Mouse (Mus musculus) kidney, postnatal 0 days (tissue): ENCODE results near the gene Tle4. TPM values are rescaled to one million over a fixed set of nuclear protein-coding genes. Genes with fewer than 3 reads are reported as not detected.

Source experiments
- ATAC-seq: fragments of 200-750 bp; cut with Nextera tagmentation; replicated peaks from 2 replicates; pipeline ENCODE4 v1.8.0; 2017; ENCODE audit warnings: low read depth, moderate number of reproducible peaks, moderate TSS enrichment, moderate library complexity; ENCODE audit not compliant: low FRiP score
- DNase-seq: peaks from one replicate; pipeline ENCODE4 v3.0.0-alpha.2; 2016; ENCODE audit warnings: low spot score
- H3K27ac ChIP-seq: fragments of 300-500 bp; sonication (generic); 2 replicates; pipeline ENCODE4 v1.5.1; 2014; ENCODE audit warnings: mild to moderate bottlenecking
- H3K27me3 ChIP-seq: fragments of 300-500 bp; sonication (generic); 2 replicates; pipeline ENCODE4 v1.6.1; 2014; ENCODE audit warnings: low read length, mixed read lengths; ENCODE audit not compliant: insufficient read depth
- H3K36me3 ChIP-seq: fragments of 300-500 bp; sonication (generic); 2 replicates; pipeline ENCODE4 v1.6.1; 2014; ENCODE audit warnings: low read length, mixed read lengths; ENCODE audit not compliant: insufficient read depth
- H3K4me1 ChIP-seq: fragments of 300-500 bp; sonication (generic); replicated peaks from 2 replicates; pipeline ENCODE4 v1.6.1; 2014; ENCODE audit warnings: antibody characterized with exemption, low read length, mixed read lengths; ENCODE audit not compliant: insufficient read depth
- H3K4me2 ChIP-seq: fragments of 300-500 bp; sonication (generic); 2 replicates; pipeline ENCODE4 v1.6.1; 2014; ENCODE audit warnings: mild to moderate bottlenecking, low read length, moderate library complexity, mixed read lengths
- H3K4me3 ChIP-seq: fragments of 300-500 bp; sonication (generic); replicated peaks from 2 replicates; pipeline ENCODE4 v1.5.1; 2014; ENCODE audit warnings: low read depth, low read length
- H3K9ac ChIP-seq: fragments of 300-500 bp; sonication (generic); 2 replicates; pipeline ENCODE4 v1.6.1; 2014; ENCODE audit warnings: low read depth, low read length
- H3K9me3 ChIP-seq: fragments of 300-500 bp; sonication (generic); replicated peaks from 2 replicates; pipeline ENCODE4 v1.6.1; 2016; ENCODE audit warnings: low read length, inconsistent platforms, mixed read lengths
- CTCF ChIP-seq: IDR thresholded peaks from 2 replicates; pipeline ENCODE4 v1.5.1; 2016; ENCODE audit warnings: antibody characterized with exemption, low read depth, mild to moderate bottlenecking, moderate library complexity
- WGBS: fragments of 180-500 bp; shearing (Covaris S2); extraction: QIAGEN DNeasy Blood & Tissue Kit; methylation state at CpG from one replicate; pipeline ENCODE4 v1.1.7; 2014; 5-methylcytosine and 5-hydroxymethylcytosine counted together
- polyA plus RNA-seq: library from polyadenylated mRNA; unstranded; fragments of >200 nt; fragmentation: Nextera tagmentation; extraction: Ambion mirVana; gene quantifications from 2 replicates; pipeline ENCODE4 v1.2.1, GENCODE M21; 2015

The Tle4 gene
- polyA plus RNA-seq, 1 experiment from 2014 or later = 12.8 TPM

GRCm38 (mm10) chr19:14623355-14623754, 25.5 kb upstream of the Tle4 start:
- no peak overlapping the region for H3K9ac ChIP-seq
- H3K4me1 ChIP-seq = no peaks in the 10 kb centered on the region
- WGBS = 86% methylated on average over 4 of the region's 4 CpGs
- no peaks in the 10 kb centered on the region for H3K36me3 ChIP-seq
- no peak for DNase-seq
- H3K4me2 ChIP-seq = no peak overlapping the region
- H3K4me3 ChIP-seq = no peak overlapping the region
- no peaks in the 10 kb centered on the region for H3K9me3 ChIP-seq
- ATAC-seq = no peak
- no peaks in the 10 kb centered on the region for H3K27me3 ChIP-seq
- no peak overlapping the region for H3K27ac ChIP-seq
- no peak for TF ChIP-seq CTCF

GRCm38 (mm10) chr19:14620534-14620933, 22.7 kb upstream of the Tle4 start:
- Histone ChIP-seq H3K36me3 (no peaks in the 10 kb centered on the region), H3K4me2 (no peak overlapping the region), H3K4me1 (no peaks in the 10 kb centered on the region), H3K9ac (no peak overlapping the region), H3K27me3 (no peaks in the 10 kb centered on the region), H3K4me3 (no peak overlapping the region), H3K27ac (no peak overlapping the region), H3K9me3 (no peaks in the 10 kb centered on the region)
- DNase-seq = no peak
- TF ChIP-seq CTCF = no peak
- ATAC-seq = no peak
- WGBS = 94% methylated on average over 1 of the region's 1 CpGs

- no peak for DNase-seq
- H3K27ac ChIP-seq = no peak overlapping the region
- no peak for ATAC-seq
- TF ChIP-seq CTCF = no peak
- no peak overlapping the region for H3K4me2 ChIP-seq
- no peak overlapping the region for H3K9ac ChIP-seq
- no peak overlapping the region for H3K4me3 ChIP-seq
- H3K9me3 ChIP-seq = no peaks in the 10 kb centered on the region
- no peaks in the 10 kb centered on the region for H3K36me3 ChIP-seq
- no peaks in the 10 kb centered on the region for H3K27me3 ChIP-seq
- H3K4me1 ChIP-seq = no peaks in the 10 kb centered on the region
These were observed 22.0 kb upstream of the Tle4 start for GRCm38 (mm10) chr19:14619814-14620213.

GRCm38 (mm10) chr19:14614816-14615215, 17.0 kb upstream of the Tle4 start:
- H3K27me3 ChIP-seq = no peaks in the 10 kb centered on the region
- H3K27ac ChIP-seq = no peak overlapping the region
- TF ChIP-seq CTCF = no peak
- ATAC-seq = no peak
- H3K9ac ChIP-seq = no peak overlapping the region
- no peaks in the 10 kb centered on the region for H3K9me3 ChIP-seq
- H3K4me2 ChIP-seq = no peak overlapping the region
- H3K4me1 ChIP-seq = no peaks in the 10 kb centered on the region
- no peaks in the 10 kb centered on the region for H3K36me3 ChIP-seq
- H3K4me3 ChIP-seq = no peak overlapping the region
- DNase-seq = no peak
- WGBS = 87% methylated on average over 5 of the region's 5 CpGs

GRCm38 (mm10) chr19:14610542-14611317, 12.9 kb upstream of the Tle4 start:
- no peak for DNase-seq
- H3K36me3 ChIP-seq = no peaks in the 10 kb centered on the region
- H3K27me3 ChIP-seq = no peaks in the 10 kb centered on the region
- no peak overlapping the region for H3K4me2 ChIP-seq
- H3K4me1 ChIP-seq = no peaks in the 10 kb centered on the region
- no peak for TF ChIP-seq CTCF
- no peak overlapping the region for H3K4me3 ChIP-seq
- ATAC-seq = no peak
- H3K27ac ChIP-seq = no peak overlapping the region
- no peaks in the 10 kb centered on the region for H3K9me3 ChIP-seq
- WGBS = 52% methylated on average over 8 of the region's 8 CpGs
- H3K9ac ChIP-seq = no peak overlapping the region

- no peak overlapping the region for H3K27ac ChIP-seq
- 89% methylated on average over 1 of the region's 1 CpGs for WGBS
- DNase-seq = no peak
- ATAC-seq = no peak
- no peak overlapping the region for H3K4me3 ChIP-seq
- no peak overlapping the region for H3K9ac ChIP-seq
- no peak overlapping the region for H3K4me2 ChIP-seq
- H3K4me1 ChIP-seq = peaks cover 5% of the 10 kb centered on the region; the same call in 1 of the 2 replicates
- H3K9me3 ChIP-seq = no peaks in the 10 kb centered on the region
- no peaks in the 10 kb centered on the region for H3K36me3 ChIP-seq
- no peaks in the 10 kb centered on the region for H3K27me3 ChIP-seq
- TF ChIP-seq CTCF = no peak
These were observed 3.0 kb upstream of the Tle4 start for GRCm38 (mm10) chr19:14600841-14601240.

GRCm38 (mm10) chr19:14600354-14600753, 2.5 kb upstream of the Tle4 start:
- Histone ChIP-seq H3K4me3 (no peak overlapping the region), H3K4me1 (peaks cover 5% of the 10 kb centered on the region), H3K9me3 (no peaks in the 10 kb centered on the region), H3K27me3 (no peaks in the 10 kb centered on the region), H3K27ac (no peak overlapping the region), H3K9ac (no peak overlapping the region), H3K36me3 (no peaks in the 10 kb centered on the region), H3K4me2 (no peak overlapping the region)
- ATAC-seq (no peak), DNase-seq (no peak)
- WGBS = 79% methylated on average over 3 of the region's 3 CpGs
- no peak for TF ChIP-seq CTCF
